Mouse (Mus musculus) right cerebral cortex, postnatal 25 days (tissue): ENCODE measurements around the gene Dbil5.
"Not testable (repeated sequence)": the region's sequence is repeated elsewhere in the genome, so short reads cannot be mapped to it uniquely, and the experiment has no call there.

Experiments used
- DNase-seq: peaks from one replicate; pipeline ENCODE4 v3.0.0; 2022

Dbil5 gene

GRCm38 (mm10) chr11:76217390-76217800, at the start of gene Dbil5, which contains the start of gene Gemin4:
Gene Dbil5, plus strand, starts transcription at chr11:76217608.
Gene Gemin4, minus strand, starts transcription at chr11:76217664.
- DNase-seq, result peak; percentile 97

GRCm38 (mm10) chr11:76168976-76169375, 48.4 kb upstream of the Dbil5 start:
- DNase-seq, result no peak

GRCm38 (mm10) chr11:76170207-76170606, 47.2 kb upstream of the Dbil5 start:
- DNase-seq, result no peak

- peak; percentile 48 for DNase-seq
Measured at GRCm38 (mm10) chr11:76178726-76179494, 38.5 kb upstream of the Dbil5 start.

- DNase-seq, result peak; percentile 89
Measured at GRCm38 (mm10) chr11:76179495-76180145, 37.8 kb upstream of the Dbil5 start, which contains the start of the genes Vps53 and Fam57a. Gene Vps53, minus strand, starts transcription at chr11:76179647. Gene Fam57a, plus strand, starts transcription at chr11:76179671.

- no peak for DNase-seq
Measured at GRCm38 (mm10) chr11:76180146-76180540, 37.3 kb upstream of the Dbil5 start.

- DNase-seq, result no peak
Measured at GRCm38 (mm10) chr11:76183745-76184144, 33.7 kb upstream of the Dbil5 start.

GRCm38 (mm10) chr11:76186908-76187307, 30.5 kb upstream of the Dbil5 start:
- DNase-seq, result no peak

- DNase-seq, result no peak
Measured at GRCm38 (mm10) chr11:76196275-76196976, 21.0 kb upstream of the Dbil5 start.

GRCm38 (mm10) chr11:76196977-76197469, 20.4 kb upstream of the Dbil5 start:
- DNase-seq, result no peak

GRCm38 (mm10) chr11:76201761-76202674, 15.4 kb upstream of the Dbil5 start:
- peak; percentile 90 for DNase-seq

- no peak for DNase-seq
Measured at GRCm38 (mm10) chr11:76206793-76207192, 10.6 kb upstream of the Dbil5 start.

- no peak for DNase-seq
Measured at GRCm38 (mm10) chr11:76210228-76210985, 7.0 kb upstream of the Dbil5 start.

- not testable (repeated sequence) for DNase-seq
Measured at GRCm38 (mm10) chr11:76211595-76211994, 5.8 kb upstream of the Dbil5 start.

GRCm38 (mm10) chr11:76213841-76214240, 3.6 kb upstream of the Dbil5 start:
- DNase-seq, result no peak

- DNase-seq, result no peak
Measured at GRCm38 (mm10) chr11:76215011-76215410, 2.4 kb upstream of the Dbil5 start.

GRCm38 (mm10) chr11:76216049-76216540, 1.3 kb upstream of the Dbil5 start:
- DNase-seq, result no peak

GRCm38 (mm10) chr11:76216681-76217389, 573 bp upstream of the Dbil5 start:
- DNase-seq, result no peak

- DNase-seq, result no peak
Measured at GRCm38 (mm10) chr11:76224631-76225030, 7.2 kb downstream of the Dbil5 start.

- no peak for DNase-seq
Measured at GRCm38 (mm10) chr11:76225051-76225450, 7.6 kb downstream of the Dbil5 start.
